Mouse (Mus musculus) forebrain, postnatal 0 days (tissue): ENCODE results near the gene Gtpbp4. TPM values are rescaled to one million over a fixed set of nuclear protein-coding genes. Genes with fewer than 3 reads are reported as not detected.
"Not testable (repeated sequence)": the region's sequence is repeated elsewhere in the genome, so short reads cannot be mapped to it uniquely, and the experiment has no call there.

ENCODE experiments used
- ATAC-seq: fragments of 200-750 bp; cut with Nextera tagmentation; 2 replicates; pipeline ENCODE4 v1.8.0; 2017; ENCODE audit warnings: mild to moderate bottlenecking, moderate library complexity
- DNase-seq: peaks from one replicate; pipeline ENCODE4 v3.0.0-alpha.2; 2015
- H3K27ac ChIP-seq: fragments of 300-500 bp; sonication (generic); 2 replicates; pipeline ENCODE4 v1.5.1; 2014; ENCODE audit warnings: low read depth, mild to moderate bottlenecking, antibody characterized with exemption, low read length, moderate library complexity, mixed read lengths
- H3K27me3 ChIP-seq: fragments of 300-500 bp; sonication (generic); 2 replicates; pipeline ENCODE4 v1.6.1; 2014; ENCODE audit warnings: mild to moderate bottlenecking, low read length, mixed read lengths; ENCODE audit not compliant: insufficient read depth
- H3K36me3 ChIP-seq: fragments of 300-500 bp; sonication (generic); 2 replicates; pipeline ENCODE4 v1.6.1; 2014; ENCODE audit warnings: mild to moderate bottlenecking, moderate library complexity; ENCODE audit not compliant: insufficient read depth
- H3K4me1 ChIP-seq: fragments of 300-500 bp; sonication (generic); 2 replicates; pipeline ENCODE4 v1.6.1; 2014; ENCODE audit warnings: antibody characterized with exemption; ENCODE audit not compliant: insufficient read depth
- H3K4me2 ChIP-seq: fragments of 300-500 bp; sonication (generic); 2 replicates; pipeline ENCODE4 v1.6.1; 2014; ENCODE audit warnings: low read depth, mild to moderate bottlenecking, moderate library complexity
- H3K4me3 ChIP-seq: fragments of 300-500 bp; sonication (generic); 2 replicates; pipeline ENCODE4 v1.5.1; 2014; ENCODE audit warnings: low read depth, low read length, mixed read lengths
- H3K9ac ChIP-seq: fragments of 300-500 bp; sonication (generic); 2 replicates; pipeline ENCODE4 v1.6.1; 2014; ENCODE audit warnings: mild to moderate bottlenecking
- H3K9me3 ChIP-seq: fragments of 300-500 bp; sonication (generic); 2 replicates; pipeline ENCODE4 v1.6.1; 2016; ENCODE audit warnings: low read length
- CTCF ChIP-seq: sonication (generic); IDR thresholded peaks from 2 replicates; pipeline ENCODE4 v1.5.1; 2016; ENCODE audit warnings: antibody characterized with exemption, control low read depth, low read depth
- WGBS: fragments of 180-500 bp; shearing (Covaris S2); extraction: QIAGEN DNeasy Blood & Tissue Kit; methylation state at CpG from one replicate; pipeline ENCODE4 v1.1.7; 2014; 5-methylcytosine and 5-hydroxymethylcytosine counted together
- microRNA-seq, 2 experiments: library from miRNA; unstranded; fragments of <30 nt; microRNA quantifications; one replicate each; pipeline ENCODE4; 2016
- polyA plus RNA-seq: library from polyadenylated mRNA; unstranded; fragments of >200 nt; fragmentation: Nextera tagmentation; extraction: Ambion mirVana; gene quantifications from 2 replicates; pipeline ENCODE4 v1.2.1, GENCODE M21; 2015
- total RNA-seq: library from RNA; depleted of rRNA; stranded (reverse); fragments of >200 nt; gene quantifications from 2 replicates; pipeline ENCODE4 v1.2.3, GENCODE M21; 2014; rRNA removed

Gtpbp4 gene
- total and polyA plus RNA-seq, 2 experiments from 2014 or later: 33.7 to 59.4 TPM

DNA sequence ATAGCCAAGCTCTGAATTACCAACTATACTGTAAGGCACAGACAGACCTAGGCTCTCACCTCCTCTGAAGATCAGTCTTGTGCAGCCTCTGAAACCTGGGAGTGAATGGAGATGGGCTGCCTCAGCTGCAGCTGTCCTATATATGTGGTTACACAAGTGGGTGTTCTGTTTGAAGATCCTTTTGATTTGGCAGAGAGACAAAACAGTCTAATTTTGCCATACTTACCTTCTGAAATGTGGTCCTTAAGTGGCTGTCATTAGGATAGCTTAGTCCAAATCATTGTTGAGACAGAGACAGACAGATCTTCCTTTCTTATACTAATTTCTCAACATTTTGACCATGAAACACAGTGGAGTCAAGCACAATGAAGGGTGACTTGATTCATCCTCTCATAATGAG lies 47.8 kb downstream of the Gtpbp4 start, which contains the start of gene Gm9745:
Gene Gm9745 (minus strand): TSS at position 101 of the 400 bp plus-strand sequence.
- H3K9me3 ChIP-seq, H3K4me3 ChIP-seq, ATAC-seq, H3K27me3 ChIP-seq, DNase-seq, H3K9ac ChIP-seq, H3K27ac ChIP-seq, H3K36me3 ChIP-seq, H3K4me1 ChIP-seq, H3K4me2 ChIP-seq: not testable (repeated sequence)

DNA sequence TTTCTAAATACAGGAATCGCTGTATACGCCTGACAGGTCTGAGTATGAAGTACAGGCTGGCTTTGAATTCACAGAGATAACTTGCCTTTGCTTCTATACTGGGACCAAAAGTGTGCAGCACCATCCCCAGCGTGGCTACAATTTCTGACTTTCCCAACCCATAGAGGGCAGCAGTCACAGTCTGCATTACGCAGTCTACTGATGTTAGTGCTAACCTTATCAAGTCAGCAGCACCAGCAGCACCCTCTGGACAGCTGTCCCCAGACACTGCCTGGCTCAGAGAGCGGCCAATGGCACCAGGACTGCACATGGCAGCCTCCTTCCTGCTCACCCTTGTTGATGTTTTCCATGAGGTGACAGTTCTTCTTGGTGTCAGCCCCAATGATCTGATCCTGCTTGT lies 52.1 kb downstream of the Gtpbp4 start:
- H3K4me2 ChIP-seq, H3K4me3 ChIP-seq, H3K27me3 ChIP-seq, H3K9ac ChIP-seq, H3K4me1 ChIP-seq, ATAC-seq, H3K27ac ChIP-seq, H3K9me3 ChIP-seq, DNase-seq, H3K36me3 ChIP-seq: not testable (repeated sequence)
- WGBS: no CpG with 5 or more reads among the region's 5 CpGs

DNA sequence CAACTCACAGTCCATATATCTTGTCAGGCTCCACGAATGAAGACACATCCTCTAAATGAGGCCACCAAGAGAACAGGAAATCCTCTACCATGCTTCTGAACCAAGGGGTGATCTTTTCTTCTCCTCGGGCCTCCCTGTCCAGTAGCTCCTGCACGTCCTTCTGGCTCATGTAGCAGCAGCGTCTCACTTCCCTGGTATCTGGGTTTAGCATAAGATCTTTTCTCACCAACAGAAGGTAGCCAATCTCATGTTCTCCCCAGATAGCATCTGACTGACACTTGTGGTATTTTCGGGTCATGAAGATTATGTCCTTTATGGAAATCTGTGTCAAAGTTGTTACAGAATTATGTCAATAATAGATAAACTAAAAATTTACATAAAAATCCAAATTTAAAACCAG lies 54.2 kb downstream of the Gtpbp4 start:
- no CpG with 5 or more reads among the region's 5 CpGs for WGBS
- ATAC-seq, H3K4me3 ChIP-seq: not testable (repeated sequence)

DNA sequence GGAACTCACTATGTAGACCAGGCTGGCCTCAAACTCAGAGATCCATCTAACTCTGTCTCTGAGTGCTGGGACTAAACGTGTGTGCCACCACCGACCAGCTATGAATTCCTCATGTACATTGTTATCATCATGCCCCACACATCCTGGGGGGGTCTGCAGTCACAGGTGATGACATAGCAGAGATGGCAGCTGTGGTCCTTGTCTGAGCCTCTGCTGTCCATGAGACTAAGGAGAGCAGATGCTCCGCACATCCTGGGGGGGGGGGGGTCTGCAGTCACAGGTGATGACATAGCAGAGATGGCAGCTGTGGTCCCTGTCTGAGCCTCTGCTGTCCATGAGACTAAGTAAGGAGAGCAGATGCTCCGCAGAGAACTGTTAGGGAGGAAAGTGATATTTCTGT lies 54.8 kb downstream of the Gtpbp4 start:
- H3K4me3 ChIP-seq, H3K36me3 ChIP-seq, H3K4me2 ChIP-seq, H3K4me1 ChIP-seq, H3K27me3 ChIP-seq, H3K27ac ChIP-seq, H3K9ac ChIP-seq, ATAC-seq, H3K9me3 ChIP-seq, DNase-seq: not testable (repeated sequence)
- 90% methylated on average over 4 of the region's 4 CpGs for WGBS

More for the DNA sequence above, 54.2 kb downstream of the Gtpbp4 start:
- H3K4me1 ChIP-seq, H3K4me2 ChIP-seq, H3K9me3 ChIP-seq, DNase-seq, H3K9ac ChIP-seq, H3K36me3 ChIP-seq, H3K27me3 ChIP-seq, H3K27ac ChIP-seq: not testable (repeated sequence)

DNA sequence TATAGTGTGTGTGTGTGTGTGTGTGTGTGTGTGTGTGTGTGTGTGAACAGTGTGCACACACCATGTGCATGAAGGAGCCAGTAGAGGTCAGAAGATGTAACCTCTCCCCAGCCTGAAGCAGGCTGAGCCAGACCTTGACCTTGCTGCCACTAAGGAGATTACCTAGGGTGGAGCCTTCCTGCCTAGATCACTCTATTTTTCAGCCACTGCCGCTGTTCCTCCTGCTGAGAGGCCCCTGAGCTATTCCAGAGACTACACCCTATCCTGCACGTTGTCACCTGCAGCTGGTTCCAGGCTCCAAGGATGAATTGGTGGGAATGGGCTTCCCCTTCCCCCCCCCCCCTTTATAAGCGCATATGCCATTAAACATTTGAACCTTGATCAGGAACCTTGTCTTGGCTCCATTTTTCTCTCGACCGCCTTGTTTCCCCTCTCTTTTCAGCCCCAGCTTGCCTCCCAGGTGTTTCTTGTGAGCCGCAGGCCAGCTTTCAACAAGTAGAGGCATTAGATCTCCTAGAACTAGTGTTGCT lies 58.2 kb downstream of the Gtpbp4 start:
- H3K27ac ChIP-seq, H3K9ac ChIP-seq, H3K9me3 ChIP-seq, H3K4me3 ChIP-seq, H3K4me2 ChIP-seq, ATAC-seq, H3K27me3 ChIP-seq, H3K36me3 ChIP-seq, DNase-seq, H3K4me1 ChIP-seq: not testable (repeated sequence)
- 74% methylated on average over 6 of the region's 6 CpGs for WGBS

DNA sequence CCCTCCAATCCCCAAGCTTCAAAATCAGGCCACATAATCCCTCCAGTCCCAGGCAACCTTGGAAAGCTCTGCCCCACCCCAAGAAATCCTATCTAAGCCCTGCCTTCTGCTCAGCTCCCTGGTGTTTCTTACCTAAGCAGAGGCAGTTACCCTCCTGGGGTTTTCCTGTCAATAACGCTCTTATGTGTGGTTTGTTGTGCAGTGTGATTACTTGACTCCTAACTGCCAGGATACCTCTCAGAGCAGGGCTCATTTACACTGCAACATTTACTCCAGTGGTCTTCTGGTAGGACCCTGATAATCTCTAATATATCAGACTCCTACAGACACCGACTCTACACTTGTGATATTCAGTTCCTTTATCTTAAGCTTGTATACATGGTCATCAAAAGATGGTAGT lies 62.4 kb downstream of the Gtpbp4 start:
- no peak for TF ChIP-seq CTCF
- Histone ChIP-seq H3K27me3 (no peaks in the 10 kb centered on the region), H3K36me3 (no peaks in the 10 kb centered on the region), H3K9ac (no peak overlapping the region), H3K9me3 (no peaks in the 10 kb centered on the region), H3K4me3 (no peak overlapping the region), H3K4me1 (no peaks in the 10 kb centered on the region), H3K27ac (no peak overlapping the region), H3K4me2 (no peak overlapping the region)
- DNase-seq (no peak), ATAC-seq (no peak)
- 64% methylated on average over 2 of the region's 2 CpGs for WGBS

Small RNA genes lying within 50 kb of the gene (microRNA-seq; reads per million reads assigned to microRNA genes)
- gene Gm22750: 0 reads per million in 2 experiments

Other genes with a start within 250 kb of the Gtpbp4 start
- gene Wdr37, start 124.2 kb downstream of the Gtpbp4 start, total RNA-seq: 57.8 and 75.9 TPM in 2 replicates
- gene Wdr37, start 124.2 kb downstream of the Gtpbp4 start, polyA plus RNA-seq: 25.7 and 32.5 TPM in 2 replicates
- 61.0 and 86.9 TPM in 2 replicates for gene Idi1, start 110.6 kb downstream of the Gtpbp4 start, total RNA-seq
- gene Idi1, start 110.6 kb downstream of the Gtpbp4 start, polyA plus RNA-seq: 56.3 and 74.9 TPM in 2 replicates
- not detected in 2 replicates for gene Gm9745, start 47.9 kb downstream of the Gtpbp4 start, total RNA-seq
- not detected in 2 replicates for gene Gm9745, start 47.9 kb downstream of the Gtpbp4 start, polyA plus RNA-seq
- gene Idi2, start 43.2 kb downstream of the Gtpbp4 start, total RNA-seq: not detected in 2 replicates
- not detected in 2 replicates for gene Idi2, start 43.2 kb downstream of the Gtpbp4 start, polyA plus RNA-seq
- 61.9 and 82.6 TPM in 2 replicates for gene Larp4b, start 97.8 kb upstream of the Gtpbp4 start, total RNA-seq
- gene Larp4b, start 97.8 kb upstream of the Gtpbp4 start, polyA plus RNA-seq: 20.6 and 31.7 TPM in 2 replicates